Mouse (Mus musculus) myocyte (in vitro differentiated cells): ENCODE data around the gene Nhp2. TPM values are rescaled to one million over a fixed set of nuclear protein-coding genes. Genes with fewer than 3 reads are reported as not detected.

Experiments
- H3K27me3 ChIP-seq: one replicate; pipeline ENCODE4 v1.6.1; 2011; ENCODE audit not compliant: control insufficient read depth, insufficient read depth, insufficient read length
- H3K36me3 ChIP-seq: one replicate; pipeline ENCODE4 v1.6.1; 2011; ENCODE audit not compliant: control insufficient read depth, insufficient read depth
- H3K4me2 ChIP-seq: one replicate; pipeline ENCODE4 v1.6.1; 2011; ENCODE audit warnings: low read depth, control low read depth
- H3K4me3 ChIP-seq: one replicate; pipeline ENCODE4 v1.5.1; 2011; ENCODE audit warnings: mild to moderate bottlenecking, control low read depth, moderate library complexity
- H3K79me2 ChIP-seq: one replicate; pipeline ENCODE4 v1.6.1; 2011; ENCODE audit not compliant: control insufficient read depth, insufficient read depth
- H3ac ChIP-seq: one replicate; pipeline ENCODE4 v1.6.1; 2011; ENCODE audit not compliant: control insufficient read depth, insufficient read length
- CEBPB ChIP-seq: IDR thresholded peaks from 2 replicates; pipeline ENCODE4 v1.6.1; 2011; ENCODE audit warnings: mild to moderate bottlenecking, moderate library complexity; ENCODE audit not compliant: poor library complexity, insufficient read depth, severe bottlenecking
- E2F4 ChIP-seq: IDR thresholded peaks from one replicate; pipeline ENCODE4 v1.6.1; 2011; ENCODE audit warnings: mild to moderate bottlenecking, control low read depth, moderate library complexity; ENCODE audit not compliant: insufficient read depth
- MAX ChIP-seq: IDR thresholded peaks from one replicate; pipeline ENCODE4 v1.6.1; 2011; ENCODE audit warnings: low read depth, mild to moderate bottlenecking, control low read depth
- MYOD1 ChIP-seq, 3 experiments: IDR thresholded peaks; one replicate each; pipeline ENCODE4 v1.6.1; 2011; ENCODE audit warnings: control low read depth in 2 of 3, low read depth in 2 of 3, mild to moderate bottlenecking in 2 of 3, moderate library complexity in 1 of 3; ENCODE audit not compliant: insufficient read length in 2 of 3, control insufficient read depth in 1 of 3
- MYOG ChIP-seq, 3 experiments: IDR thresholded peaks; one replicate each; pipeline ENCODE4 v1.6.1; 2011; ENCODE audit warnings: control low read depth in 2 of 3, low read depth in 2 of 3, mild to moderate bottlenecking in 2 of 3; ENCODE audit not compliant: insufficient read length in 2 of 3, control insufficient read depth in 1 of 3, insufficient read depth in 1 of 3
- POLR2A ChIP-seq: IDR thresholded peaks from one replicate; pipeline ENCODE4 v1.6.1; 2011; ENCODE audit warnings: low read depth, mild to moderate bottlenecking, control low read depth, moderate library complexity; ENCODE audit not compliant: insufficient read length
- POLR2AphosphoS2 ChIP-seq: IDR thresholded peaks from one replicate; pipeline ENCODE4 v1.6.1; 2011; ENCODE audit warnings: low read depth, control low read depth; ENCODE audit not compliant: insufficient read length
- REST ChIP-seq: IDR thresholded peaks from one replicate; pipeline ENCODE4 v1.6.1; 2011; ENCODE audit warnings: mild to moderate bottlenecking, control low read depth, moderate library complexity; ENCODE audit not compliant: insufficient read depth, insufficient read length
- SRF ChIP-seq: IDR thresholded peaks from one replicate; pipeline ENCODE4 v1.6.1; 2011; ENCODE audit warnings: low read depth; ENCODE audit not compliant: control insufficient read depth, insufficient read length
- TCF12 ChIP-seq: IDR thresholded peaks from one replicate; pipeline ENCODE4 v1.6.1; 2011; ENCODE audit warnings: mild to moderate bottlenecking, control low read depth; ENCODE audit not compliant: poor library complexity, insufficient read depth, severe bottlenecking
- TCF3 ChIP-seq: IDR thresholded peaks from one replicate; pipeline ENCODE4 v1.6.1; 2011; ENCODE audit warnings: low read depth, control low read depth; ENCODE audit not compliant: insufficient read length
- USF1 ChIP-seq: IDR thresholded peaks from one replicate; pipeline ENCODE4 v1.6.1; 2011; ENCODE audit warnings: low read depth, mild to moderate bottlenecking, control low read depth, moderate library complexity
- polyA plus RNA-seq: library from polyadenylated mRNA; unstranded; fragments of >200 nt; fragmentation: generic; extraction: Trizol; gene quantifications from one replicate; pipeline ENCODE4 v1.2.1, GENCODE M21; 2012; ENCODE audit warnings: missing spikeins

Nhp2 gene
- polyA plus RNA-seq, 1 experiment: 137 TPM

- Histone ChIP-seq H3K4me3 (peak overlapping the region; percentile 54), H3K79me2 (no peaks in the 10 kb centered on the region), H3K4me2 (peak overlapping the region; percentile 90), H3K36me3 (no peaks in the 10 kb centered on the region), H3ac (peak overlapping the region; percentile 36), H3K27me3 (no peaks in the 10 kb centered on the region)
- TF ChIP-seq MAX: no peak
- no peak for TF ChIP-seq CEBPB
- TF ChIP-seq SRF: no peak
- no peak for TF ChIP-seq TCF3
- TF ChIP-seq POLR2AphosphoS2: no peak
- TF ChIP-seq POLR2A: no peak
- TF ChIP-seq E2F4: no peak
- TF ChIP-seq MYOG (IDR thresholded peaks at IDR 0.05; ENCODE audit: control insufficient read depth in 1 of 3, insufficient read depth in 1 of 3, insufficient read length in 2 of 3, low read depth in 2 of 3): no peak
- no peak for TF ChIP-seq TCF12
- no peak for TF ChIP-seq USF1
- no peak for TF ChIP-seq MYOD1 (IDR thresholded peaks at IDR 0.05; ENCODE audit: control insufficient read depth in 1 of 3, insufficient read length in 2 of 3, low read depth in 2 of 3)
- no peak for TF ChIP-seq REST
Measured at GRCm38 (mm10) chr11:51649889-51650199, 30.3 kb downstream of the Nhp2 start.

- TF ChIP-seq POLR2A (no peak), REST (no peak), CEBPB (no peak), MYOG (IDR thresholded peaks at IDR 0.05; ENCODE audit: control insufficient read depth in 1 of 3, insufficient read depth in 1 of 3, insufficient read length in 2 of 3, low read depth in 2 of 3) (no peak), TCF12 (no peak)
- no peaks in the 10 kb centered on the region for H3K27me3 ChIP-seq
- peak overlapping the region; percentile 54 for H3K4me3 ChIP-seq
- H3K36me3 ChIP-seq: no peaks in the 10 kb centered on the region
- H3K79me2 ChIP-seq: no peaks in the 10 kb centered on the region
- peak overlapping the region; percentile 36 for H3ac ChIP-seq
- peak overlapping the region; percentile 90 for H3K4me2 ChIP-seq
Measured at GRCm38 (mm10) chr11:51650261-51650660, 30.7 kb downstream of the Nhp2 start.

- H3K79me2 ChIP-seq: no peaks in the 10 kb centered on the region
- H3K27me3 ChIP-seq: no peaks in the 10 kb centered on the region
- peak within 1 kb of the TSS; percentile 54 for H3K4me3 ChIP-seq
- TF ChIP-seq POLR2A: peak; percentile 60
- TF ChIP-seq CEBPB: no peak
- H3K36me3 ChIP-seq: no peaks in the 10 kb centered on the region
- peak within 1 kb of the TSS; percentile 36 for H3ac ChIP-seq
- H3K4me2 ChIP-seq: peak within 1 kb of the TSS; percentile 90
Measured at GRCm38 (mm10) chr11:51650691-51651515, 31.4 kb downstream of the Nhp2 start, which contains the start of the genes N4bp3 and D930048N14Rik. Gene N4bp3, minus strand, starts transcription at chr11:51650842. Gene D930048N14Rik, plus strand, starts transcription at chr11:51650954.

- no peak overlapping the region for H3K4me3 ChIP-seq
- no peaks in the 10 kb centered on the region for H3K36me3 ChIP-seq
- no peak overlapping the region for H3ac ChIP-seq
- TF ChIP-seq MAX (no peak), CEBPB (no peak), POLR2A (no peak), POLR2AphosphoS2 (no peak), MYOG (IDR thresholded peaks at IDR 0.05; ENCODE audit: control insufficient read depth in 1 of 3, insufficient read depth in 1 of 3, insufficient read length in 2 of 3, low read depth in 2 of 3) (no peak), TCF3 (no peak), SRF (no peak), TCF12 (no peak), USF1 (no peak), MYOD1 (IDR thresholded peaks at IDR 0.05; ENCODE audit: control insufficient read depth in 1 of 3, insufficient read length in 2 of 3, low read depth in 2 of 3) (no peak)
- no peak overlapping the region for H3K4me2 ChIP-seq
- no peaks in the 10 kb centered on the region for H3K27me3 ChIP-seq
- no peaks in the 10 kb centered on the region for H3K79me2 ChIP-seq
Measured at GRCm38 (mm10) chr11:51652889-51653418, 33.4 kb downstream of the Nhp2 start.

- Histone ChIP-seq H3ac (no peak overlapping the region), H3K36me3 (no peaks in the 10 kb centered on the region), H3K4me2 (no peak overlapping the region), H3K79me2 (no peaks in the 10 kb centered on the region), H3K27me3 (no peaks in the 10 kb centered on the region), H3K4me3 (no peak overlapping the region)
- TF ChIP-seq MYOG (IDR thresholded peaks at IDR 0.05; ENCODE audit: control insufficient read depth in 1 of 3, insufficient read depth in 1 of 3, insufficient read length in 2 of 3, low read depth in 2 of 3): no peak
- TF ChIP-seq MAX: no peak
- no peak for TF ChIP-seq TCF3
Measured at GRCm38 (mm10) chr11:51653736-51654135, 34.2 kb downstream of the Nhp2 start.
